Mouse (Mus musculus) MEL (cell line): ENCODE data around the gene Osbpl8.

Experiments used
- CHD2 ChIP-seq: IDR thresholded peaks from 2 replicates; pipeline ENCODE4 v1.6.1; 2011; ENCODE audit warnings: low read length, improper control_type of control experiment
- CTCF ChIP-seq, 3 experiments: IDR thresholded peaks in 2 of 3; conservative IDR thresholded peaks in 1 of 3; 2 replicates each; pipeline ENCODE4 v1.5.1; 2011 to 2012; ENCODE audit warnings: low read length in 3 of 3, low read depth in 2 of 3, mild to moderate bottlenecking in 2 of 3, improper control_type of control experiment in 1 of 3, inconsistent platforms in 1 of 3, mixed read lengths in 1 of 3, moderate library complexity in 1 of 3; ENCODE audit not compliant: control insufficient read depth in 1 of 3, insufficient read depth in 1 of 3, poor library complexity in 1 of 3, severe bottlenecking in 1 of 3
- ETS1 ChIP-seq: IDR thresholded peaks from 2 replicates; pipeline ENCODE4 v1.6.1; 2012; ENCODE audit warnings: low read depth, mild to moderate bottlenecking, inconsistent platforms, low read length, improper control_type of control experiment, moderate library complexity
- HCFC1 ChIP-seq: IDR thresholded peaks from 2 replicates; pipeline ENCODE4 v1.6.1; 2012; ENCODE audit warnings: low read depth, mild to moderate bottlenecking, inconsistent platforms, low read length, improper control_type of control experiment, moderate library complexity
- RAD21 ChIP-seq: IDR thresholded peaks from 2 replicates; pipeline ENCODE4 v1.6.1; 2011; ENCODE audit warnings: mild to moderate bottlenecking, low read depth, low read length, improper control_type of control experiment
- SIN3A ChIP-seq: IDR thresholded peaks from 2 replicates; pipeline ENCODE4 v1.6.1; 2012; ENCODE audit warnings: low read length, improper control_type of control experiment, inconsistent platforms
- USF2 ChIP-seq, 2 experiments: IDR thresholded peaks; 2 replicates each; pipeline ENCODE4 v1.6.1; 2011 to 2012; ENCODE audit warnings: improper control_type of control experiment in 2 of 2, low read length in 2 of 2, borderline replicate concordance in 1 of 2, inconsistent platforms in 1 of 2, low read depth in 1 of 2, mild to moderate bottlenecking in 1 of 2; ENCODE audit not compliant: insufficient read depth in 1 of 2

DNA sequence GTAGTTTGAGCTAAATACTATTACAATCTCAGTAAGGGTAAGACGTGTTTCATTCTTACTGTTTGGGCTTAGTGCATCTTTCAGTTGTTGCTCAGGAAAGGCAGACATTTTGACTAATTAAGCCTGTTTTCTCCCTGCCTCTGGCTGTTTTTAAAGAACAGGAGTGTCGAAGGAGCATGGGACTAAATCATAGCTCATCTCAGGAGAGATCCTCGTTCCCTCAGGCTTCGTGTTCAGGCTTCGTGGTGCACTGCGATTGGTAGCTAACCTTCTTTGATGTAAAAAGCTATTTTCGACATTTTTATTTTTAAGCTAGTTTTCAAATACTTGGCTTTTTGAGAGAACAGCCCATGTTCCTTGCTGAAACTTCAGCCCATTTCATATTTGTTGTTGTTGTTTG lies 78.1 kb downstream of the Osbpl8 start:
- TF ChIP-seq CTCF (IDR thresholded peaks at IDR 0.05 in 2 of 3, conservative IDR thresholded peaks at IDR 0.05 in 1 of 3; ENCODE audit: control insufficient read depth in 1 of 3, insufficient read depth in 1 of 3, low read depth in 2 of 3, low read length in 3 of 3, poor library complexity in 1 of 3, severe bottlenecking in 1 of 3): no peak
- TF ChIP-seq SIN3A: no peak
- TF ChIP-seq RAD21: no peak
- no peak for TF ChIP-seq ETS1
- no peak for TF ChIP-seq CHD2
- no peak for TF ChIP-seq HCFC1
- TF ChIP-seq USF2 (IDR thresholded peaks at IDR 0.05; ENCODE audit: borderline replicate concordance in 1 of 2, insufficient read depth in 1 of 2, low read depth in 1 of 2, low read length in 2 of 2): no peak
